Mouse (Mus musculus) cerebellum, adult 2 months (tissue): ENCODE measurements around the gene Tepsin.

Experiments
- CTCF ChIP-seq: fragments of 200-500 bp; IDR thresholded peaks from 2 replicates; pipeline ENCODE4 v1.5.1; 2011; ENCODE audit warnings: low read depth, mild to moderate bottlenecking, control low read depth, low read length, moderate library complexity, borderline replicate concordance; ENCODE audit not compliant: insufficient read depth
- POLR2A ChIP-seq: fragments of 200-500 bp; IDR thresholded peaks from 2 replicates; pipeline ENCODE4 v1.6.1; 2011; ENCODE audit warnings: low read length, control low read depth, borderline replicate concordance; ENCODE audit not compliant: insufficient read depth

DNA sequence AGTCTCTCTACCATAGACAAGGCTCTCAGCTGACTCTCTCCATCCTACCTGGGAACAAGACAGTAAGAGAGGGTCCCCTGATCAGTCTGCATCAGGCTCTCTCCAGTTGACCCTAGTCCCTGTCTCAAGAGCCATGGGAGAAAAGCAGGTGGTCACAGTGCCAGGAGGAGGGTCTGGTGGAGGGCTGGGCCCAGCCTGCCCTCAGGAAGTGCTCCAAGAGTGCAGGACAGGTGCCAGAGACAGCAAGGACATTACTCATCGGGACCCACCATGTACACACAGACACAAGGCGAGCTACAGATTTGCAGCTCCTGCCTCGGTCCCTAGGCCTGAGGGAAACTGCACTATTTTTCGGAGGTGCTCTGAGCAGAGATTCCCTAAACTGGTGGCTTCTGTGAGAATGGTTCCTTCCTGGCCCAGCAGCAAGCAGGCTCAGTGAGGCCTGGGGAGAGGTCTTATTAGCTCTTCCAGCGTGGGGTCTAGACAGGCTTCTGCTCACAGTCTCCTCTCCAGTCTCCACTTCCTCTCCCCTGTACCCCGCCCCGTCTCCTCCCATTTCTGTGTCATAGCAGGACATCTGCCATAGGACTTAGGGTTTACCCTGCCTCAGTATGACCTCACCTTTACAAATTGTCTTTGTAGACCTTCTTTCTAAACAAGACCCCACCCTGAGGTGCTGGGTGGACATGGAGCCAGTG, 56.2 kb downstream of the Tepsin start:
- TF ChIP-seq POLR2A, result no peak
- no peak for TF ChIP-seq CTCF
